In genomic region chr16:5130766-5131165, GRCm38 (mm10) we compare ENCODE assay signal across 10 mouse cellular contexts. TPM values are rescaled to one million over a fixed set of nuclear protein-coding genes. Genes with fewer than 3 reads are reported as not detected.
DNase-seq lines count a peak whose midpoint lies in the region; ATAC-seq lines count a peak whose summit lies in the region.
"Had no signal": no experiment of that assay in that cellular context is flagged by ENCODE, and none has a peak within 500 bp of the region (broad histone marks: within the 10 kb centered on the region; RNA-seq: fewer than 3 reads in every experiment).

No protein-coding gene starts in this region.

- DNase-seq in kidney, postnatal 14 days = peak; percentile 48
- DNase-seq in right cerebral cortex, adult 18-20 months = no peak
- no peak for DNase-seq in cerebellum, postnatal 14 days
- DNase-seq: cerebellum, adult 9-11 months had no signal

- H3K27me3 ChIP-seq in intestine, embryonic 15.5 days (replicated peaks) = peaks cover 32% of the 10 kb centered on the region
- peaks cover 25% of the 10 kb centered on the region for H3K27me3 ChIP-seq in intestine, embryonic 16.5 days (replicated peaks; ENCODE audit: control insufficient read depth, insufficient read depth, low read length)
- H3K27me3 ChIP-seq in embryonic facial prominence, embryonic 15.5 days = peaks cover 44% of the 10 kb centered on the region
- peaks cover 25% of the 10 kb centered on the region for H3K27me3 ChIP-seq in stomach, embryonic 14.5 days (ENCODE audit: control insufficient read depth, insufficient read depth, low read length)
- H3K27me3 ChIP-seq in hindbrain, embryonic 16.5 days (replicated peaks; ENCODE audit: control insufficient read depth, insufficient read depth, low read length) = peaks cover 41% of the 10 kb centered on the region

- peaks cover 32% of the 10 kb centered on the region for H3K4me1 ChIP-seq in intestine, embryonic 15.5 days (replicated peaks)
- H3K4me1 ChIP-seq in intestine, embryonic 16.5 days (ENCODE audit: control insufficient read depth, insufficient read depth, low read length) = peaks cover 16% of the 10 kb centered on the region
- H3K4me1 ChIP-seq in embryonic facial prominence, embryonic 15.5 days = peaks cover 52% of the 10 kb centered on the region
- no peaks in the 10 kb centered on the region for H3K4me1 ChIP-seq in stomach, embryonic 14.5 days (ENCODE audit: control insufficient read depth, insufficient read depth, low read length)
- H3K4me1 ChIP-seq in hindbrain, embryonic 16.5 days (ENCODE audit: control insufficient read depth, insufficient read depth, low read depth, low read length) = peaks cover 3% of the 10 kb centered on the region; the same call in 1 of the 2 replicates

- H3K4me2 ChIP-seq in intestine, embryonic 15.5 days (replicated peaks) = peak overlapping the region; percentile 66
- no peak overlapping the region for H3K4me2 ChIP-seq in intestine, embryonic 16.5 days (ENCODE audit: low read depth, low read length)
- H3K4me2 ChIP-seq in embryonic facial prominence, embryonic 15.5 days (replicated peaks) = peak overlapping the region; percentile 54
- H3K4me2 ChIP-seq in stomach, embryonic 14.5 days (replicated peaks; ENCODE audit: low read depth, low read length) = peak overlapping the region; percentile 47; the same call in 1 of the 2 replicates
- no peak overlapping the region for H3K4me2 ChIP-seq in hindbrain, embryonic 16.5 days (ENCODE audit: low read length)

- H3K4me3 ChIP-seq in intestine, embryonic 15.5 days (replicated peaks) = no peak overlapping the region
- H3K4me3 ChIP-seq in intestine, embryonic 16.5 days (ENCODE audit: low read length) = no peak overlapping the region
- peak overlapping the region; percentile 43 for H3K4me3 ChIP-seq in embryonic facial prominence, embryonic 15.5 days (replicated peaks)
- peak overlapping the region; percentile 2; the same call in 1 of the 2 replicates for H3K4me3 ChIP-seq in stomach, embryonic 14.5 days (ENCODE audit: low read depth, low read length)
- H3K4me3 ChIP-seq in hindbrain, embryonic 16.5 days (ENCODE audit: low read length) = no peak overlapping the region
- H3K4me3 ChIP-seq: megakaryocyte, embryonic 14.5 days had no signal

- H3K9me3 ChIP-seq in intestine, embryonic 15.5 days = no peaks in the 10 kb centered on the region
- no peaks in the 10 kb centered on the region for H3K9me3 ChIP-seq in intestine, embryonic 16.5 days (ENCODE audit: control insufficient read depth, low read length)
- no peaks in the 10 kb centered on the region for H3K9me3 ChIP-seq in embryonic facial prominence, embryonic 15.5 days (replicated peaks)
- H3K9me3 ChIP-seq in stomach, embryonic 14.5 days (ENCODE audit: control insufficient read depth, low read depth, low read length) = no peaks in the 10 kb centered on the region
- no peaks in the 10 kb centered on the region for H3K9me3 ChIP-seq in hindbrain, embryonic 16.5 days (ENCODE audit: control insufficient read depth, low read length)
- H3K9me3 ChIP-seq: megakaryocyte, embryonic 14.5 days had no signal

- H3K36me3 ChIP-seq in intestine, embryonic 15.5 days = no peaks in the 10 kb centered on the region
- H3K36me3 ChIP-seq in intestine, embryonic 16.5 days (ENCODE audit: control insufficient read depth, insufficient read depth, low read length) = no peaks in the 10 kb centered on the region
- no peaks in the 10 kb centered on the region for H3K36me3 ChIP-seq in embryonic facial prominence, embryonic 15.5 days
- no peaks in the 10 kb centered on the region for H3K36me3 ChIP-seq in stomach, embryonic 14.5 days (ENCODE audit: control insufficient read depth, insufficient read depth, low read length)
- H3K36me3 ChIP-seq in hindbrain, embryonic 16.5 days (ENCODE audit: control insufficient read depth, insufficient read depth, low read length) = no peaks in the 10 kb centered on the region

- 25% methylated on average over 4 of the region's 4 CpGs for WGBS in intestine, embryonic 15.5 days
- WGBS in intestine, embryonic 16.5 days = 34% methylated on average over 4 of the region's 4 CpGs
- 7% methylated on average over 4 of the region's 4 CpGs for WGBS in embryonic facial prominence, embryonic 15.5 days
- 26% methylated on average over 4 of the region's 4 CpGs for WGBS in stomach, embryonic 14.5 days
- 8% methylated on average over 4 of the region's 4 CpGs for WGBS in hindbrain, embryonic 16.5 days

- no peak overlapping the region for H3K27ac ChIP-seq in intestine, embryonic 15.5 days
- H3K27ac ChIP-seq in intestine, embryonic 16.5 days (ENCODE audit: low read length) = no peak overlapping the region
- H3K27ac ChIP-seq in embryonic facial prominence, embryonic 15.5 days (replicated peaks) = peak overlapping the region; percentile 55; the same call in 1 of the 2 replicates
- no peak overlapping the region for H3K27ac ChIP-seq in stomach, embryonic 14.5 days (ENCODE audit: low read length)
- no peak overlapping the region for H3K27ac ChIP-seq in hindbrain, embryonic 16.5 days (ENCODE audit: low read depth, low read length)

- no peak overlapping the region for H3K9ac ChIP-seq in intestine, embryonic 15.5 days
- no peak overlapping the region for H3K9ac ChIP-seq in intestine, embryonic 16.5 days (ENCODE audit: low read depth, low read length)
- H3K9ac ChIP-seq in embryonic facial prominence, embryonic 15.5 days = no peak overlapping the region
- no peak overlapping the region for H3K9ac ChIP-seq in stomach, embryonic 14.5 days (replicated peaks; ENCODE audit: low read depth, low read length)
- no peak overlapping the region for H3K9ac ChIP-seq in hindbrain, embryonic 16.5 days (ENCODE audit: low read depth, low read length)

- ATAC-seq in intestine, embryonic 15.5 days = no peak
- ATAC-seq in intestine, embryonic 16.5 days = no peak
- ATAC-seq in embryonic facial prominence, embryonic 15.5 days (ENCODE audit: insufficient number of reproducible peaks, low FRiP score, low TSS enrichment, low read depth) = peak; percentile 15; the same call in 1 of the 2 replicates
- ATAC-seq in stomach, embryonic 14.5 days (ENCODE audit: insufficient number of reproducible peaks, insufficient read depth, low FRiP score, low read depth) = no peak
- ATAC-seq in hindbrain, embryonic 16.5 days = no peak

RNA-seq across cellular contexts. Expression of gene Ppl, which starts 1.5 kb away (rescaled TPM):
- polyA plus RNA-seq in intestine, embryonic 15.5 days (2015; fragmentation: Nextera tagmentation; extraction: Ambion mirVana) = 4.4 and 4.7 TPM in 2 replicates
- polyA plus RNA-seq in intestine, embryonic 16.5 days (2015; fragmentation: Nextera tagmentation; extraction: Ambion mirVana) = 3.1 and 3.4 TPM in 2 replicates
- polyA plus RNA-seq in embryonic facial prominence, embryonic 15.5 days (2015; fragmentation: Nextera tagmentation; extraction: Ambion mirVana) = 45.8 and 52.3 TPM in 2 replicates
- polyA plus RNA-seq in stomach, embryonic 14.5 days (2014; fragmentation: Nextera tagmentation; extraction: Ambion mirVana) = 12.7 and 15.6 TPM in 2 replicates
- polyA plus RNA-seq in hindbrain, embryonic 16.5 days (2015; fragmentation: Nextera tagmentation; extraction: Ambion mirVana) = 0.07 and 0.16 TPM in 2 replicates

RNA-seq across cellular contexts. Expression of gene Sec14l5, which starts 16.1 kb away (rescaled TPM):
- polyA plus RNA-seq in intestine, embryonic 15.5 days (2015; fragmentation: Nextera tagmentation; extraction: Ambion mirVana) = 0.03 TPM in 1 of 2 replicates, not detected in the other
- polyA plus RNA-seq in intestine, embryonic 16.5 days (2015; fragmentation: Nextera tagmentation; extraction: Ambion mirVana) = 0.05 TPM in 1 of 2 replicates, not detected in the other
- 0.35 TPM in 2 replicates for polyA plus RNA-seq in embryonic facial prominence, embryonic 15.5 days (2015; fragmentation: Nextera tagmentation; extraction: Ambion mirVana)
- 0.06 and 0.13 TPM in 2 replicates for polyA plus RNA-seq in stomach, embryonic 14.5 days (2014; fragmentation: Nextera tagmentation; extraction: Ambion mirVana)
- 0.15 and 0.27 TPM in 2 replicates for polyA plus RNA-seq in hindbrain, embryonic 16.5 days (2015; fragmentation: Nextera tagmentation; extraction: Ambion mirVana)

Comparison
In these comparisons a context has a peak if more than half of its experiments do, and no peak if none do; other contexts are left out.
1. H3K4me2 ChIP-seq: peak in intestine, embryonic 15.5 days (single experiment), embryonic facial prominence, embryonic 15.5 days (single experiment) and stomach, embryonic 14.5 days (single experiment); none in intestine, embryonic 16.5 days (single experiment) and hindbrain, embryonic 16.5 days (single experiment).
2. H3K4me3 ChIP-seq: peak in embryonic facial prominence, embryonic 15.5 days (single experiment) and stomach, embryonic 14.5 days (single experiment); none in intestine, embryonic 15.5 days (single experiment), intestine, embryonic 16.5 days (single experiment) and hindbrain, embryonic 16.5 days (single experiment).